Mouse (Mus musculus): Measurements from ENCODE around the gene Jagn1.
A peak's percentile ranks its signal among the peaks of the same experiment; 100 is the strongest.

- peak; percentile 28; the same call in 1 of the 2 replicates for TF ChIP-seq CTCF (IDR thresholded peaks at IDR 0.05; ENCODE audit: low read depth)
- no peak for TF ChIP-seq EP300 (optimal IDR thresholded peaks at IDR 0.05)
Observed at GRCm38 (mm10) chr6:113434691-113435090, 7.7 kb upstream of the Jagn1 start.
